Mouse (Mus musculus) A20 (cell line): Measurements from ENCODE around the gene Rap1b.

Experiments
- DNase-seq: peaks from one replicate; pipeline ENCODE4 v3.0.0-alpha.2; 2011; ENCODE audit warnings: low read depth, low spot score

Rap1b gene

DNA sequence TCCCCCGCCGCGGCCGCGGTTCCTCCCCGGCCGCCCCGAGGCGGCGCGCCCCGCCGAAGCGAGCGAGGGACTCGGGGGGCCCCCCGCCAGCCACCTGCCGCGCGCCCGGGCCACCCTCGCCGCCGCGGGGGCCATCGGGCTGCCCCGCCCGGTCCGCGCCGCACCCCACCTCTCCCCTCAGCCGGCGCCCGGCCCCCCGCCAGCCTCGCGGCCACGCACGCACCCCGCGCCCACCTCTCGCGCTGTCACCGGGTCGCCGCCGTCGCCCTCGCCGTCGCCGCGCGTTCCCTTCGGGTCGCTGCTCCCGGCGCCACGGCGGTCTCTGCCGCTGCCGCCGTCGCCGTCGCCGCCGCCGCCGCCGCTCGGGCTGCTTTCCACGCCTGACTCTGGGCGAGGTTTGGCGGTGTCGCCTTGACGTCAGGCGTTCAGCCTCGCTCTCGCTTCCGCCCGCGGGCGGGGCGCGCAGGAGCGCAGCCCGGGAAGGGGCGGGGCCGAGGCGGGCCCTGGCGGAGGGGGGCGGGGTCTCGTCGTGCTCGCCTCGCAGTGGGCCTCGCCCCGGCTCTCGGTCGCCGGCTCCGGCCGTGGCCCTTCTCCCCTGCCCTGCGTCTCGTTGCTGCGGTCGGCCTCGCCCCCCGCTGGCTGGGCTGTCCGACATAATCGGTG lies at the start of gene Rap1b:
Gene Rap1b, minus strand, starts transcription at position 439 of the 663 bp plus-strand sequence.
- peak; percentile 93 for DNase-seq

- DNase-seq, result no peak
These were observed 49.4 kb upstream of the Rap1b start for GRCm38 (mm10) chr10:117895186-117895585.

DNA sequence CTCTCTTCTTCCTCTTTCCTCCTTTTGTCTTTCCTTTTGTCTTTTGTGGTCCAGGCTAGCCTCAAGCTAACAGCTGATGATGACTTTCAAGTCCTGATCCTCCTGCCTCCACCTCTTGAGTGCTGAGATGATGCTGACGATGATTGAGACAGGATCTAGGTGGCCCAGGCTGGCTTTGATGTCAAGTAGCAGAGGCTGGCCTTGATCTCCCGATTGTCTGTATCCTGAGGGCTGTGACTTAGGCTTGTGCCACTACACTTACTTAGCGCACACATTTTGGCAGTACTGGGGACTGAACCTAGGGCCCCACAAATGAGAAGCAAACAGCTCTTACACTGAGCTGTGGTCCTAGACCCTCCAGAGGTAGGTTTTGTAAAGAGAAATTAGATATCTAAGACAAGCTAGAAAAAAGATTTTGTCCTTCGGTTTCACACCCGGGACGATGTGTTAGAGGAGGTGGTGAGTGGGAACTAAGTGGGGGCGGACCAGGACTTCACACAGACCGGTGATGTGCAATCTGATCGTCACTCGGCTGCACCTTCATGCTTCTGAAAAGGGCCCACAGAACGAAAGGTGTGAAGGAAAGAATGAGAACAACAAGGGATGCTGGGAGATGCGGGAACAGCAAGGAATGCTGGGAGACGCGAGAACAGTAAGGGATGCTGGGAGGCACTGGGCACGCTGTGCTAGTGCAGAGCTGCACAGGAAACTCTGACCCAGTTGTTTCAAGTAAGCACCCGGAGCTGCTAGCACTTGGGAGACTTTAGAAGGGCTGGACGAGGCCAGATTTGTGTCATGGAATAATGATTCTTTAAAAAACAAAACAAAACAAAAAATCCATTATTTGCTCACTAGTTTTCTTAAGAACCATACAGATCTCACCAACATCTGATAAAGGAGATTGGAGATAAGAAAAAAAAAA lies 48.5 kb upstream of the Rap1b start:
- DNase-seq, result no peak

DNA sequence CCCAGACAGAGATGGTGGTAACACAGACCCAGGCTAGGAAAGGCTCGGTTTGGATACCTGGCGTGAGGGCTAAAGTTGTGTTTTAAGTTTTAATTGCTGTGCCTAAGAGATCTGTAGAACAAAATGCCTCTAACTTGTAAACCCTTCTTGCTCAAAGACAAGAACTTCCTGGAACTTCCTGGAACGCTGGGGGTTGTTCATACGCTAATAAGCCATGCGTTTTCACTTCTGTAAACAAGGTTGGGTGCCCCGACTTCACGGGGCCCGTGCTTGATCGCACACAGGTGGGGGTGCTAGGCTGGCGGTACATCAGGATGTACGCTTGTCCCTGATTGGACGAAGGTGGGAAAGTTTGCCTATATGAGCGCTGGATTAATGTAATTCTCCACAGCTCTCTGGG lies 47.3 kb upstream of the Rap1b start:
- peak; percentile 71 for DNase-seq

DNA sequence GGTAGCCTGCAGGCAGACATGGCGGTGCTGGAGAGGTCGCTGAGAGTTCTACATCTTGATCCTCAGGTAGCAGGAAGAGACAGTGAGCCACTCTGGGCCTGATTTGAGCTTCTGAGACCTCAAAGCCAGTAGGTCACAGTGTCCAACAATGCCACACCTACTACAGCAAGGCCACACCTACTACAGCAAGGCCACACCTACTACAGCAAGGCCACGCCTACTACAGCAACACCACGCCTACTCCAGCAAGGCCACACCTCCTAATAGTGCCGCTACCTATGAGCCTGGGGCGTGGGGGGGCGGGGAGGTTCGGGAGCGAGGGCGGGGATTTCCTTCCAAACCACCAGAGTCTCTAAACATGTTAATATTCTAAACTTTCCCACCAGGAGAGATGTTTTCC lies 45.5 kb upstream of the Rap1b start:
- DNase-seq, result peak; percentile 10

GRCm38 (mm10) chr10:117888822-117889221 lies 43.0 kb upstream of the Rap1b start:
- no peak for DNase-seq

DNA sequence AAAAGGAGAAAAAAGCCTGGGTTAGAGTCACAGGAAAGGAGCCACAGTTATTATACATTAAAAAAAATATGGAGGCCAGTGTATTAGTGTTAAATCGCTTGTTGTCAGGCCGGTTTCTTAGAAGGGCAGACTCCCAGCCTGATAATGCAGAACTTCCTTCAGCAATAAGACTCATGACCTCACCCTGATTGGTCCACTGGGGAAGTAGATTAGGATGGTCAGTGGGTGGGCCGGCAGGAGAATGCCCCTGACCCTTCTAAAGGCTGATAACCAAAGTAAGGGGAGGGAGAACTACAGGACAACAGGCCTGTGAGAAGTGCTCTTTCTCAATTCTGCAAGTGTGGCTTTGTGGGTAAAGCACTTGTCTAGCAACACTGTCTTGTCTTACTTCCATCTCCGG lies 39.5 kb upstream of the Rap1b start:
- no peak for DNase-seq

DNA sequence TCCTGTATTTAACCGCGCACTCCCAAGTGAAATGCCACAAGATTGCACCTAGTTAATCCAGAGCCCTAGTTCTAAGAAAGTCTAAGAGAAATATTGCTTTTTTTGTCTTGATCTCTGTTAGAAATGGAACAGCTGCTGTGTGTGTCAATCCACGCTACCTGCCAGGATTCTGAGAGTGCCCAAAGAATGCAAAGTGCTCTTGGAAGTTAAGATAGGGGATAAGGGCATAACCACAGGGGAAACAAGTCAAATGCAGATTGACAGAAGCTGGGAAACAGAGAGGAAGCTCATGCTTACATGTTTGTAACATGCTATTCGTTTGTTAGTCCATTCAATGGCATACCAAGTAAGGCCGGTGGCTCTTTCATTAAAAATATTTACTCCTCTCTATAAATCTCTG lies 38.9 kb upstream of the Rap1b start:
- no peak for DNase-seq

DNA sequence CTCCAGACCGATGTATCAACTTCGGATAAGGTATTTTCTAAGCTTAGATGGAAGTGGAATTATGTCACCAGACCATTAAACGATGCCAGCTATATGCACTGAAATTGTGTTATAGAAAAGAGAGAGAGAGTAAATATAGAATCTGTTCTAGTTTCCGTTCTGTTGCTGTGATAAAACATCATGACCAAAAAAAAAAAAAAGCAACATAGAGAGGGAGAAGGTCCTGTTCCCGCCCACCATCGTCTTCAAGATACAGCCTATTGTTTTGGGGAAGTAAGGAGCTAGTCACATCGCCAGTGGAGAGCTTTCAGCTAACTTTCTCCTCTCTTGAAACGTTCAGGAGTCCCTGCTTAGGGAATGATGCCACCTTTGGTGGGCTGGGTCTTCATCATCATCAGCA lies 37.6 kb upstream of the Rap1b start:
- no peak for DNase-seq

DNA sequence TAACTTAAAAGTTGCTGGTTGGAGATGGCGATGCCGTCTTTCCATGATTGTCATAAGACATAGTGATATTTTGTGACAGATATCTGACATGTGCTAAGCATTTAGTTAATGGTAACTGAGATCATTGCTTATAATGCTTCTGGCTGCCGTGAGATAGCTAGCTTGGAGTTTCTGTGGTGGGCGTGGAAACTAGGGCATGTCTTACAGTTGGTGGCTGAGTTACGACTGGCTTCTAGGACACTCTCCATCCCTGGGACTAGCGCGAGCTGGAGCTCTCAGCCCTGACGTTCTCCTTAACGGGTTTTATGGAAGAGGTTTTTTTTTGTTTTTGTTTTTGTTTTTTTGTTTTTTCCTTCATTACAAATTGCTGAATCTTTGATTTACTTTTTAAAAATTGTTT lies 32.8 kb upstream of the Rap1b start:
- no peak for DNase-seq

GRCm38 (mm10) chr10:117876801-117877200 lies 31.0 kb upstream of the Rap1b start:
- no peak for DNase-seq

DNA sequence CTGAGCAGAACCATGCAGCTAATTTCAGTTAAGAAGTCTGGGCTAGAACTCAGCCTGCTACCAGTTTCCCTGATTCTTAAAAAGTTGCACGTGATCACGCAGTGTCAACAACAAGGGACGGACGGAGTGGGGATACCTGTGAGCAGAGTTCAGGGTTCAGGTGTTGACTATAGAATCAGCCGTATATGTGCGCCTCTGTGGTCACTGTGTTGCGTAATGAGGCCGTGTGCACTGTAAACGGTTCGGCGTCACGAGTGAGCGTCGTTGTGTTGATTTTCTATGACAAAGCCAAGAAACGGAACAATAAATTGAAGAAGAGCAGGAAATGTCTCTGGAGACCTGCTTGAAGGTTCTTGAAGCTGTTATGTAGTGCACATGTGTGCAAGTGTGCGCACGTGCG lies 30.6 kb upstream of the Rap1b start:
- DNase-seq, result no peak

- DNase-seq, result no peak
These were observed 29.1 kb upstream of the Rap1b start for GRCm38 (mm10) chr10:117874936-117875335.

DNA sequence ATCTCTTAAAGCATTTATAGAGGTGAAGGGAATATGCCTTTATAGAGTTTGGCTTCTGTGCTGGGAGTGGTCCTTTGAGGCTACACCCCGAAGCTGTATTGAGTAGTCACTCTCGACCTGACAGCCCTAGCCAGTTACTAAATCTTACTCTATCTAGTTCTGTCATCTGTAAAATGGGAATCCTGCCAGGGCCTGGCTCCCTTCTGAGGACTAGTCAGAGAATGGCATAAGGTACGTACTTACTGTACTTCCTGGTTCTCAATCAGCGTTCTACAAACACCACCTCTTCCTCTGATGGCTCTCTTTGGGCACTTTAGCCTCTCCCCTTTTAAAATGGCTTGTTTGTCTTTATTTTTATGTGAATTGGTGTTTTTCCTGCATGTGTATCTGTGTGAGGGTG lies 28.1 kb upstream of the Rap1b start:
- no peak for DNase-seq

DNA sequence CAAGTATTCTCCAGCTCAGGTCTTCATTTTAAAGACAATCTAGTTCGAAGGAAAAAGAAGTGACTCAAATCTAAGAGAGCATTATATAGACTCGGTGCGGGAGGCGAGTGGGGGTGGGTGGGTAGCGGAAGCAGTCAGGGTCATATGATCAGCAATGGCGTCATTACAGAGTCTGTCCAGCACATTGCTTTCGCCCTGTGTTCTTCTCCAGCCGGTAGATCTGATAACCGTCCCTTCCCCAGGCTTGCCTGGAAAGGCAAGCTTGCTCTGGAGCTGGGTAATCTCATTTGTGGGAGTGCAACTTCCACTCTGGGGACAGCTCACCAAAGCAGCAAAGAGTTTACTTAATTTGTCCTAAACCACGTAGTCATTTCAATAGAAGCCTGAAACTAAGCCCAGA lies 26.6 kb upstream of the Rap1b start:
- no peak for DNase-seq

DNA sequence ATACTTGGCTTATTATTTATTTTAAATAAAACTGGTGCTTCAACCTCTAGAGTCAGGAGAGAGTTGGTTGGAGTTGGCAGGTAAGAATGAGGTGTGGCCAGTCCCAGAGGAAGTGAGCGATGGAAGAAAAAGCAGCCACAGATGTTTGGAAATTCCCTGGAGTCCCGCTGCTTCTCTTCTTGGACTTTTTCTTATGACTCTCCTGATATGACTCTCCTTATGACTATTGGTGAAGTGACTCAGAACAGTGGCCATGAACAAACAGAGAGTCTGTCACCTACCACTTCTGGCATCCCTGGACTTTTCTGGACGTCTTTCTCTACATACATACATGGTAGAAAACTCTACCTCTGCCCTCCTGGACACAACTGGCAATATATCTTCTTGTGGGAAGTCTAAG lies 21.5 kb upstream of the Rap1b start:
- no peak for DNase-seq

- DNase-seq, result no peak
These were observed 20.8 kb upstream of the Rap1b start for GRCm38 (mm10) chr10:117866641-117867040.

GRCm38 (mm10) chr10:117864695-117865094 lies 18.9 kb upstream of the Rap1b start:
- no peak for DNase-seq

DNA sequence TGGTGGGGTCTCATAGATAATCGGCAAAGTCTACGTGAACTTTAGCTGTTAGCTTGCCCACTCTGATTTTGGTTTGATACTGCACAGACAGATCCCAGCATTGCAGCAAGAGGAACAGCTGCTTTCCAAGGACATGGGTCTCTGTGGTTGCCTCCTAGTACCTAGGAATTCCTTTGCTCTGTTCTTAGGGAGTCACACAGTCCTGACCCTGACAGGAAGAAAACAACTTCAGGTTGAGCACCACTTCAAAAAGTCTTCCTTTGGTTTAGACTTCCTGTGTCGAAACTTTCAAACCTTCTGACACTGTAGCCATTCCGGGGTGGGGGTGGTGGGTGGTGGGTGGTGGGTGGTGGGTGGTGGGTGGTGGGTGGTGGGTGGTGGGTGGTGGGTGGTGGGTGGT lies 18.4 kb upstream of the Rap1b start:
- DNase-seq, result no peak

GRCm38 (mm10) chr10:117862014-117862580 lies 16.3 kb upstream of the Rap1b start:
- DNase-seq, result no peak

- DNase-seq, result no peak
These were observed 15.1 kb upstream of the Rap1b start for GRCm38 (mm10) chr10:117860958-117861357.

DNA sequence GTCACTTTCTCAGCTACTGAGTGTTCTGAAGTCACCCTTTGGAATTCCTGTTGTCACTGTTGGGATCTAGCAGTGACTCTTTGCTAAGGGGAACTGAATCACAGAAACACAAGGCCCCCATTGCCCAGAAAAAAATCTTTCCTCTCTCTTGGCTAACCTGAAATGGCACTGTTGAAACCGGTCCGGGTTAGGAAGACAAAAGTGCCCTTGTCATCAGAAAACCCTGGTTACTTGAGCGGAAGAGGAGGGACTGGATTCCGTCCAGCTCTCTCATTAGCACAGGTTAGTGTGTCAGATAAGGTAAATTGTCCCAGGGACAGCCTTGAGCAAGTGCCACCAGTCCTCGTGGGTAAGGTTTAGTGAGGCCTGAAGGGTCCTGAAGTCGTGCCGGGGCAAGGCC lies 14.5 kb upstream of the Rap1b start:
- DNase-seq, result no peak

DNA sequence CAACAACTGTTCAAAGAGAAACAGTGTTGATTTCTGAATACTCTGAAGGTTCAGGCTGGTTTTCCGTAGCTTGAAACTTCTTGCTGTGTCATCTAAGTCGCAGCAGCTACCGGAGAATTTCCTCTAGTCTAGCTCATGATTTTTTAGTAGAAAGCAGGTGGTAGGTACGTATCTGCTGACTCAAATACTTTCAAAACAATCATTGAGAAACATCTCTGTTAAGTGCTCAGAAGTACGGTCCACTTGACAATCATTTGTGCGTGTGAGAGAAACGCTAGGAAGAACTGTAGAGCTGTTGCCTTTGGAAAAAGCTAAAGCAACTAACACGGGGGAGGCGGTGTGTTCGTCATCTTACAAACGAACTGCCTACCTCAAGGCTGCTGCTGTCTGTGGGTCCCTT lies 14.0 kb upstream of the Rap1b start:
- DNase-seq, result no peak
